Mouse (Mus musculus): ENCODE data around the gene Nynrin. TPM values are rescaled to one million over a fixed set of nuclear protein-coding genes. Genes with fewer than 3 reads are reported as not detected.

Gene Nynrin
- polyA plus RNA-seq, 1 experiment from 2014 or later, result 4.2 TPM

DNA sequence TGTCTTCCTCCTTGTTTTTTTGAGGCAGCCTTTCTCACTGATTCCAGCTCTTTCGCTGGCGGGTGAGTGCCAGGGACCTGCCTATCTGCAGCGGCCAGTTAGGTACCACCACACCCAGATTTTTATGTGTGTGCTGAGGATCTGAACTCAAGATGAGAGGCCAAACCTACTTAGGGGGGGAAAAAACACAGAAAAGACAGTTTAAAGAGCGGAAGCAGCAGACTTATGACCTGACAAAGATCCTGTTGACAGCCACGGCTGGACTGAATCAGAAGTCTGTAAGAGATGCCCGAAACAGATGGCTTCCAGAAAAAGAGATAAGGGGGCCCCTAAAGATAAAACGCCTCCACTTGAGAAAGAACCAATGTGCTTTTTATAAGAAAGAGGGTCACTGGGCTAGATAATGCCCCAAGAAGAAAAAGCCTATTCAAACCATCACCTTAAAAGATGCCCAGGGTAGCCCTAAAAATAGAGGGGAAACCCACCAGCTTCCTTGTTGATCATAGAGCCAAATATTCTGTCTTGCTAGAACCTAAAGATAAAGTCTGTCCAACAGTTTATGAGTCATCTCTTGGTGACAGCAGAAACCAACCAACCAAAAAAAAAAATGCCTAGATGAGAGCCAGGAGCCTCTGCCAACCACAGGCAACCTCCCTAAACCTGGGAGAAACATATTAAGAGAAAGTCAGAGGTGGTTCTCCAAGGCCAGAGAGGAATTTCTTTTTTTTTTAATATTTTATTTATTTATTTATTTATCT, 68.8 kb downstream of the Nynrin start:
- H3K9ac ChIP-seq (replicated peaks; ENCODE audit: low read depth), result no peak overlapping the region
- DNase-seq (ENCODE audit: low spot score), result no peak

More for the DNA sequence above, 68.8 kb downstream of the Nynrin start:
- Histone ChIP-seq H3K27ac (ENCODE audit: low read length) (no peak overlapping the region), H3K9me3 (ENCODE audit: low read length) (no peaks in the 10 kb centered on the region), H3K27me3 (replicated peaks; ENCODE audit: insufficient read depth, low read length) (no peaks in the 10 kb centered on the region), H3K4me1 (ENCODE audit: insufficient read depth, low read depth, low read length) (no peaks in the 10 kb centered on the region), H3K4me2 (replicated peaks; ENCODE audit: low read depth, low read length) (no peak overlapping the region), H3K4me3 (ENCODE audit: low read depth, low read length) (no peak overlapping the region), H3K36me3 (ENCODE audit: insufficient read depth, low read length) (no peaks in the 10 kb centered on the region)
- ATAC-seq, result no peak
- no peak for TF ChIP-seq CTCF (IDR thresholded peaks at IDR 0.05)
- TF ChIP-seq EP300 (IDR thresholded peaks at IDR 0.05), result no peak
- WGBS, result 25% methylated on average over 7 of the region's 7 CpGs

Other genes with a start within 250 kb of the Nynrin start
- 4.4 and 4.7 TPM in 2 replicates for gene Rec8, start 236.0 kb upstream of the Nynrin start, polyA plus RNA-seq (2015; fragmentation: Nextera tagmentation; extraction: Ambion mirVana)
- gene Ipo4, start 218.1 kb upstream of the Nynrin start, polyA plus RNA-seq (2015; fragmentation: Nextera tagmentation; extraction: Ambion mirVana), result 25.5 and 25.9 TPM in 2 replicates
- gene Gm49378, start 216.1 kb upstream of the Nynrin start, polyA plus RNA-seq (2015; fragmentation: Nextera tagmentation; extraction: Ambion mirVana), result 1.2 and 2.0 TPM in 2 replicates
- 84.3 and 91.1 TPM in 2 replicates for gene Tm9sf1, start 210.2 kb upstream of the Nynrin start, polyA plus RNA-seq (2015; fragmentation: Nextera tagmentation; extraction: Ambion mirVana)
- 0.58 and 0.61 TPM in 2 replicates for gene Tssk4, start 203.8 kb upstream of the Nynrin start, polyA plus RNA-seq (2015; fragmentation: Nextera tagmentation; extraction: Ambion mirVana)
- 46.2 and 47.6 TPM in 2 replicates for gene Mdp1, start 193.5 kb upstream of the Nynrin start, polyA plus RNA-seq (2015; fragmentation: Nextera tagmentation; extraction: Ambion mirVana)
- 34.0 and 38.6 TPM in 2 replicates for gene Gmpr2, start 182.1 kb upstream of the Nynrin start, polyA plus RNA-seq (2015; fragmentation: Nextera tagmentation; extraction: Ambion mirVana)
- gene Nedd8, start 181.9 kb upstream of the Nynrin start, polyA plus RNA-seq (2015; fragmentation: Nextera tagmentation; extraction: Ambion mirVana), result 369 and 396 TPM in 2 replicates
- gene Tinf2, start 172.2 kb upstream of the Nynrin start, polyA plus RNA-seq (2015; fragmentation: Nextera tagmentation; extraction: Ambion mirVana), result 18.8 and 19.9 TPM in 2 replicates
- gene Tgm1, start 140.1 kb upstream of the Nynrin start, polyA plus RNA-seq (2015; fragmentation: Nextera tagmentation; extraction: Ambion mirVana), result 14.2 and 20.6 TPM in 2 replicates
- gene Rabggta, start 131.7 kb upstream of the Nynrin start, polyA plus RNA-seq (2015; fragmentation: Nextera tagmentation; extraction: Ambion mirVana), result 31.4 and 32.5 TPM in 2 replicates
- gene Dhrs1, start 108.3 kb upstream of the Nynrin start, polyA plus RNA-seq (2015; fragmentation: Nextera tagmentation; extraction: Ambion mirVana), result 74.1 and 83.5 TPM in 2 replicates
- gene Nop9, start 108.3 kb upstream of the Nynrin start, polyA plus RNA-seq (2015; fragmentation: Nextera tagmentation; extraction: Ambion mirVana), result 16.2 and 19.5 TPM in 2 replicates
- gene Cideb, start 95.6 kb upstream of the Nynrin start, polyA plus RNA-seq (2015; fragmentation: Nextera tagmentation; extraction: Ambion mirVana), result 0.65 and 1.3 TPM in 2 replicates
- 0.77 and 0.97 TPM in 2 replicates for gene Ltb4r2, start 92.6 kb upstream of the Nynrin start, polyA plus RNA-seq (2015; fragmentation: Nextera tagmentation; extraction: Ambion mirVana)
- gene Ltb4r1, start 88.0 kb upstream of the Nynrin start, polyA plus RNA-seq (2015; fragmentation: Nextera tagmentation; extraction: Ambion mirVana), result 4.1 and 4.6 TPM in 2 replicates
- 29.3 and 33.3 TPM in 2 replicates for gene Adcy4, start 69.9 kb upstream of the Nynrin start, polyA plus RNA-seq (2015; fragmentation: Nextera tagmentation; extraction: Ambion mirVana)
- gene Ripk3, start 65.1 kb upstream of the Nynrin start, polyA plus RNA-seq (2015; fragmentation: Nextera tagmentation; extraction: Ambion mirVana), result 16.2 and 24.2 TPM in 2 replicates
- 17.1 and 18.1 TPM in 2 replicates for gene Nfatc4, start 30.9 kb upstream of the Nynrin start, polyA plus RNA-seq (2015; fragmentation: Nextera tagmentation; extraction: Ambion mirVana)
- 0.26 and 0.44 TPM in 2 replicates for gene Cbln3, start 30.4 kb downstream of the Nynrin start, polyA plus RNA-seq (2015; fragmentation: Nextera tagmentation; extraction: Ambion mirVana)
- 10.1 and 11.7 TPM in 2 replicates for gene Khnyn, start 30.9 kb downstream of the Nynrin start, polyA plus RNA-seq (2015; fragmentation: Nextera tagmentation; extraction: Ambion mirVana)
- gene Sdr39u1, start 46.3 kb downstream of the Nynrin start, polyA plus RNA-seq (2015; fragmentation: Nextera tagmentation; extraction: Ambion mirVana), result 43.0 and 46.3 TPM in 2 replicates
- gene Cma1, start 90.7 kb downstream of the Nynrin start, polyA plus RNA-seq (2015; fragmentation: Nextera tagmentation; extraction: Ambion mirVana), result 7.6 and 10.4 TPM in 2 replicates
- gene Cma2, start 97.0 kb downstream of the Nynrin start, polyA plus RNA-seq (2015; fragmentation: Nextera tagmentation; extraction: Ambion mirVana), result not detected in 2 replicates
- gene Mcpt1, start 164.0 kb downstream of the Nynrin start, polyA plus RNA-seq (2015; fragmentation: Nextera tagmentation; extraction: Ambion mirVana), result not detected in 2 replicates
- gene Mcpt9, start 176.5 kb downstream of the Nynrin start, polyA plus RNA-seq (2015; fragmentation: Nextera tagmentation; extraction: Ambion mirVana), result not detected in 2 replicates
- 0.13 TPM in 1 of 2 replicates, not detected in the other for gene Mcpt2, start 188.0 kb downstream of the Nynrin start, polyA plus RNA-seq (2015; fragmentation: Nextera tagmentation; extraction: Ambion mirVana)
- 0.54 and 1.5 TPM in 2 replicates for gene Mcpt4, start 208.3 kb downstream of the Nynrin start, polyA plus RNA-seq (2015; fragmentation: Nextera tagmentation; extraction: Ambion mirVana)
- 5.0 and 5.6 TPM in 2 replicates for gene Mcpt8, start 231.3 kb downstream of the Nynrin start, polyA plus RNA-seq (2015; fragmentation: Nextera tagmentation; extraction: Ambion mirVana)
- gene Ctsg, start 248.6 kb downstream of the Nynrin start, polyA plus RNA-seq (2015; fragmentation: Nextera tagmentation; extraction: Ambion mirVana), result 0.29 and 0.31 TPM in 2 replicates

Data from lung, postnatal 0 days (tissue).